In the genomic region with DNA sequence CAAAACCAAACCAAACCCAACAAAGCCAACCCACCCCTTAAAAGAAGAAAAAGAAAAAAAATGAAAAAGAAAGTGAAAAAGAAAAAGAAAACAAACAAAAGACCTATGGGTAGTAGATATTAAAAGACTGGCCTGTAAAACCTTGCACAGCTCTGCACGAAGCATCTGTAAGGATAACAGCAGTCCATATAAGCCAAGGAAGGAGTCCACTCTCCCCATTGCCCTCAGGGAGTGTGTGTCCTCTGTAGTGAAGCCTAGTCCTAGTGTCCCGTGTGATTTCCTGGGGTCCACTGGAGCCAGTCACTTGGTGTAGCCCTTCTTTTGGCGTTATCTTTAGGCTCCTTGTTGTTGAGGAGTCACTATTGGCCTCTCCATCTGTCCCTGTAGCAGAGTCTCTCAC, we compare ENCODE assay signal across 19 mouse cellular contexts. TPM values are rescaled to one million over a fixed set of nuclear protein-coding genes. Genes with fewer than 3 reads are reported as not detected.
"Had no signal": no experiment of that assay in that cellular context is flagged by ENCODE, and none has a peak within 500 bp of the region (broad histone marks: within the 10 kb centered on the region; RNA-seq: fewer than 3 reads in every experiment).

No protein-coding gene starts in this region.

RNA-seq across cellular contexts. Expression of gene Duxf3, which starts 2.5 kb away (rescaled TPM):
- polyA plus RNA-seq: cerebellum, adult 2 months; embryonic facial prominence, embryonic 10.5 days; embryonic facial prominence, embryonic 11.5 days; embryonic facial prominence, embryonic 12.5 days; embryonic facial prominence, embryonic 13.5 days; embryonic facial prominence, embryonic 14.5 days; embryonic facial prominence, embryonic 15.5 days; erythroblast, embryonic 14.5 days; forebrain, embryonic 10.5 days; forebrain, embryonic 11.5 days; forebrain, embryonic 12.5 days; forebrain, embryonic 13.5 days; forebrain, embryonic 14.5 days; forebrain, embryonic 15.5 days; forebrain, embryonic 16.5 days; forebrain, postnatal 0 days; gonadal fat pad, adult 2 months; heart, adult 2 months had no signal

RNA-seq across cellular contexts. Expression of gene AW822073, which starts 5.3 kb away (rescaled TPM):
- polyA plus RNA-seq: cerebellum, adult 2 months; cortical plate, adult 2 months; embryonic facial prominence, embryonic 10.5 days; embryonic facial prominence, embryonic 11.5 days; embryonic facial prominence, embryonic 12.5 days; embryonic facial prominence, embryonic 13.5 days; embryonic facial prominence, embryonic 14.5 days; embryonic facial prominence, embryonic 15.5 days; erythroblast, embryonic 14.5 days; forebrain, embryonic 10.5 days; forebrain, embryonic 11.5 days; forebrain, embryonic 12.5 days; forebrain, embryonic 13.5 days; forebrain, embryonic 14.5 days; forebrain, embryonic 15.5 days; forebrain, embryonic 16.5 days; forebrain, postnatal 0 days; gonadal fat pad, adult 2 months; heart, adult 2 months had no signal

RNA-seq across cellular contexts. Expression of gene Gm4981, which starts 6.5 kb away (rescaled TPM):
- polyA plus RNA-seq: cerebellum, adult 2 months; embryonic facial prominence, embryonic 10.5 days; embryonic facial prominence, embryonic 11.5 days; embryonic facial prominence, embryonic 12.5 days; embryonic facial prominence, embryonic 13.5 days; embryonic facial prominence, embryonic 14.5 days; embryonic facial prominence, embryonic 15.5 days; erythroblast, embryonic 14.5 days; forebrain, embryonic 10.5 days; forebrain, embryonic 11.5 days; forebrain, embryonic 12.5 days; forebrain, embryonic 13.5 days; forebrain, embryonic 14.5 days; forebrain, embryonic 15.5 days; forebrain, embryonic 16.5 days; forebrain, postnatal 0 days; gonadal fat pad, adult 2 months; heart, adult 2 months had no signal
